Mouse (Mus musculus) liver, adult 2 months (tissue): ENCODE measurements around the gene Vill.

Source experiments
- CTCF ChIP-seq: fragments of 200-500 bp; IDR thresholded peaks from 2 replicates; pipeline ENCODE4 v1.5.1; 2011; ENCODE audit warnings: low read depth, low read length, control low read depth
- POLR2A ChIP-seq: fragments of 200-500 bp; IDR thresholded peaks from 2 replicates; pipeline ENCODE4 v1.6.1; 2011; ENCODE audit warnings: low read length, control low read depth; ENCODE audit not compliant: insufficient read depth; ENCODE audit errors: extremely low read depth

DNA sequence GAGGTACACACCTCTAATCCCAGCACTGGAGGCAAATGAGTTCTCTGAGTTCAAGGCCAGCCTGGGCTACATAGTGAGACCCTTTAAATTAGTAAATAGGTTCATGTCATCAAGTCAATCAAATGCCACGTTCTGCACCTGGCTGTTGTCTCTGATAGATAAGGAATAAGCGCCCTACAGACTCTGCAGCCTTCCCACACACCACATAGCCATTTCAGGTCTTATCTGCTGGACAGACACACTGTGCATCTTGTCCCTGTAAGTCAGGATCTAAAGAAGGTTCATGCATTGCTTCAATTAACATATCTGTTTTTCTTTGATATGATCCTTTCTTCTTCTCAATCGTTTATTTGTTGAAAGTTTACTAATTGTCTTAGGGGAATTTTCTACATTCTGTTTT, 14.0 kb upstream of the Vill start:
- TF ChIP-seq CTCF (no peak), POLR2A (no peak)
